Mouse (Mus musculus): ENCODE measurements at regions not wholly inside any gene's neighbourhood (a gene's known extent, or its start where the extent isn't known, plus 50 kb on each side); places are given as distances from the start of the nearest gene placed in this dataset.
A peak's percentile ranks its signal among the peaks of the same experiment; 100 is the strongest.

DNA sequence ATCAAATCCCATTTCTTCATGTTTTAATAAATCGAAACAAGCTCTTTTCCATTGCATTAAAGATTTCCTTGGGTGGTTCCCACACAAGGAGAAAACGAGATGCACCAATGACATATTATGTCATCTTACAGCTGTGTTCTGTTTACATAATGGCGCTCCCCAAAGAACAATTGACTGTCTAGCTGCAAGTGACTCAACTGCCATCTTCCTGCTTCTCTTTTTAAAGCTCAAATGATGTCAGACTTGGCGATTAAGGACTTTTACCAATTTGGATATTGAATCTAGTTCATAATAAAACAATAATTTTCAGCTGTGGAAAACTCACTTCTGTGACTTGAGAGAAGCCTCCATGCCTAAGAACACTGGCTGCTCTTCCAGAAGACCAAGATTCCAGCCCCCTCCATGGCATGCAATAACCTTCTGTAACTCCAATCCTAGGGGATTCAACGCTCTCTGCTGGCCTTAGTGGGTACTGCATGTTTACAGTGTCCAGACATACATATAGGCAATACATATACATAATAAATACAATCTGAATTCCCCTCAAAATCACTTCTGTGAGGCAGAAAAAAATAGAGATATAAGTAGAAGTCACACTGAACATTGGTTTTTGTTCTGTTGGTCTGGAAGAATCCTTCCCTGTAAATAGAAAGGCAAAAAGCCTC is 318.7 kb downstream of the Rnd3 start:
- DNase-seq: no peak

DNA sequence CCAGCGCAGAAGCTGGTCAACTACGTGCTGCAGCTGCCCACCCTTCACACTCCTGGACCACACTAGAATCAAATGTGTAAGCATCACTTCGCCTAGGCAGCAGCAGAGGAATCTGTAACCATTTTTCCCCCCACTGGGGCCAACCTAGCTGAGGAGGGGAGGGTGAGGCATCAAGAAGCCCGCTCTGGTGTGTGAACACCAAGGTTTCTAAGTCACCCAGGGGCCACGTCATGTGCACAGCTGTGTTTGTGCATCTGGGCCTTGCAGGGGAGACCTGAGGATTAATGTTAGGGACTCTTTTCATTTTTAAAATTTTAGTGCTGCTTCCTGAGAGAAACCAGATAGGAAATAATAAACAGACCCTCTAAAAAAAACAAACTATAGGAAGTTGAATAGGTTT is 321.8 kb downstream of the Rnd3 start:
- no peak for DNase-seq

DNA sequence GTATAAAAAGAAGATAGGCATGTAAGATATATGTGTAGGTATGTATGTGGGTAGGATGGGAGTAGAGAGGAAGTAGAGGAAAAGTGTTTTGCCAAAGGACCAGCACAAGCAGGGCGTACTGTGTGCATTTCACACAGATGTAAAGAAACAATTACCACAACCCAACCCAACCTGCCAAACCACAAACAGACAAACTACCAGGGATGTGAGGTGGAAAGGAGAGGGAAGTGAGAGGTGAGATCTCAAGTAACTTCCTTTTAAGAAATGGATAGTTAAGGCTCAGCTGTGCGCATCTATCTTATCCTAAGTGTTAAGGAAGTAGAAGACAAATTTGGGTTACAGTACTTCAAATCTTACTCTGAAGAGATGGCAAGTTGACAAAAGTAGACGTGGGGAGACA is 322.4 kb downstream of the Rnd3 start:
- no peak for DNase-seq

DNA sequence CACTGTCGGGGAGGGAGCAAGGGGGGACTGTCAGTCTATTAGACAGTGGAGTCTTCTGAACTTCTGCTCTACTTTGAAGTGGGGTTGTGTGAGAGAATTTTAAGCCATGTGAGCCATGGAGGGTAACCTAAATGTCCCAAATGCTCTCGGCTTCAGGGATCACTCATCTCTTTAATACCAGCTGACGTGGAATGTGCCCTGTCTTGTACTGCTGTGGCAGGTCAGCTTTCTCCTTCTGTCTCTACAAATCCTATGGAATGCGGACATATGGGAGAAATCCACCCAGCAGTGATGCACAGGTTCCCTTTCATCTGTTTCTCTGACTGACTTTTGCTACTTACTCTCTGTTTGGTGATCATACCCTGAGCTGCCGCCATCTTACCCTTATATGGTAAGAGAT is 323.3 kb downstream of the Rnd3 start:
- no peak for DNase-seq

DNA sequence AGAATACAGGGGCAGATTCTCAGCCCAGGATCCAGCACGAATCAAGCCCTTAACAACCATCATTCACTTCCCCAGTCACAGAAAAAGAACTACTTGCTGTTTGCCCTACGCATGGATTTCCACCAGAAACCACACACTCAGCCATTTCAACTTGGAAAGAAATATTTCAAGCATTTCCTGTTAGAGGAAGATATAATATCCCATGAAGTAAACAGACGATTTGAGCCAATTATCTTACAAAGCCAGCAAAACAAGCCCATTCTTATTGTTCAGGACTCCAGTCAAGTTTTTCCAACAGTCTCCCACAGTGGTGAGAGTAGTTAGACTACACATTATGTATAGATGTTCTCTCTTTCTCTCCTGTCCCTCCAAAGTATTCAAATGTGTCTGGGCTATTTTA is 324.1 kb downstream of the Rnd3 start:
- peak in 1 of 2 experiments; percentile 13 for DNase-seq

DNA sequence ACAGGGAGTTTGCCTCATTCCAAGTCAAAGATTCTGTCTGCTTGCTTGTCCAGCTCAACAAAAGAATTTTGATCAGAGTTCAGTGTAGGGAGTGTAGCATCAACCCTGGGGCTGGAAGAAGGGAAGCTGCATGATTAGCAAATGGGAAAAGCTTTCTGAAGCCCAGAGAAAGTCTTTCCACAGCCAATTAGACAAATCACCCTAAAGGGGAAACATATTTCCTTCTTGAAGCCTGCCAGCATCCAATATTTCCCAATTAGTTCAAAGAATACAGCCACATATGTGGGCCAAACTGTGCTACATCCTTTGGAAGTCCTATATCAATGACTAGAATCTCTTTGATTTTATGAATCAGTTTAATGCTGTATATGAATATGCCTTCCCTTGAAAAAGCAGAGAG is 326.2 kb downstream of the Rnd3 start:
- DNase-seq: no peak

DNA sequence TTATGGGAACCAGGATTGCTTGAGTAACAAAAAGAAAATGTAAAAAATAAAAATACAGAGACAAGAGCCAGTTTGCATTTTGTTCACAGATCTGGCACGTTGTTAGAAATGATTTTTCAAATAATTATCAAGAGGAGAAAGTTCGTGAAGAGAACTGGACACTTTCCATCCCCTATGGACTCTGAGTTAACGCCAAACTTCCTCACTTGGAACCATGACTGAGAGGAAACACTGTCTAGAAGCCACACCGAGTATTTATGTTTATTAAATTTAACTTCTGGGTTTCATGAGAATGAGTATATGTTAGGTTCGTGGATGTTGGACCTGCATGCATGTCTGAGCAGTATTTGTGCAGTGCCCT is 329.6 kb downstream of the Rnd3 start:
- DNase-seq: no peak

DNA sequence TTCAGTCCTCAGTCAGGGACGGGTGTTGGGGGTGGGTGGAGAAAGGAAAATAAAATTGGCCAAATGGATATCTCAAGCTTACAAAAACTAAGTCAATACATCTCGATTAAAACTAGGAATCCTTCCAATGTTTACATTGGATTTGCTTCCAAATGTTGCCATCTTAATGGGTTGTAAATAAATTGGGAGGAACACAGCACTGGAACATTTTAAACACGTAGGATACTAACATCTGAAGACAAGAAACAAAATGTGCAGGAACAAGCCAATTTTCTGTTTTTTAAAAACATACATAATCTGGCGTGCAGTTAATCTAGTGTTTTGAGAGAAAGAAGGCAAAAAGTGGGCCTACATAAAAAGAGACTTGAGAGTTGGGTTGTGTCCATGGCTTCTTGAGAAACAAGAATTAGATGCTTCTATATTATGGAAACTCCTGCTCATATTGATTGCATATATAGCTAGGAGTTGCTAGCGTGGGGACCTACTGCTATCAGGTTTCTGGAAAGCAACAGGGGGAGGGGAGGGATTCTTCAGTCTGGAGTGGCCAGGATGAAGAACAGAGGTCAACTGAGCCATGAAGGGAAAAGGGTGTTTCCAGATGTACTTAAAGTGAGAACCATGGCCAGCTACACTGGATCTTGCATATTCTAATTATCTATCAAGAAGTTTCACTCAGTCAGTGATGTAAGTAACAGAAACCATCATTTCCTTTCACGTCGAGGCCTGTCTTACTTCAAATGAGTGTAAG is 330.2 kb downstream of the Rnd3 start:
- DNase-seq: no peak

DNA sequence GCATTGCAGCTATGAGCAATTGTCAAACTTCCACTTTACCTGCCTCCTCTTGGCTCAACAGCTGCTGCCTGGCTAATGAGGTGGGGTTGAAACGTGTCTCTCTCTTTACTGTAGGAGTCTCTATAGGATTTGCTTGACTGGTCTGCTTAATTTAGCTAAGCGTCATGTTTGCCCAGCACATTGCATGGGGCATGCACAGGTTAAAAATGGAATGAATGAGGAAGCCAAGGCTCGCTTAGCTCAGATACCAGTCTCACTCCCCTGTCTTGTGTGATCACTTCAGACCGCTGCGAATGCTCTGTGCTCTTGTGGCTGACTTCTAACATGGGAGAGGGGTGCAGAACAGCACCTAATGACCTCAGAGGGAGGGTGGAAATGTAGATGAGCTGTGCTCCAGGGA is 332.5 kb downstream of the Rnd3 start:
- DNase-seq: peak in 1 of 2 experiments; percentile 14

DNA sequence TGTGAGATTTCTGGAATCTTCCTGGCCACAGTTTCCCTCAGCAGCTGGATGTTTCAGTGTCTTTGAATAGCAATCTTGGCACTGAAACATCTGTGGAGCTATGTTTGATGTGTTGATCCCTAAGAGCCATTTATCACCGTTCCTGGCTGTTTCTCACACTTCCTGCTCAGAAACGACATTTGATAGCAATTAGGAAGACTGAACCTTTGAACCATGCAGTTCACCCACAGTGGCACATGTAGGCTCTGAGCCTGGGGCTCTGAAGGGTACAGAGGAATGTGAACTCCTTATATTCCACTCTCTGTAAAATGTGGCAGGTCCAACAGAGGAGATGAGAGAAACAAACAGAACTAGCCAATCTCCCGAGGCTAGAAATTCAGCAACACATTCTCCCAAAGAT is 333.4 kb downstream of the Rnd3 start:
- no peak for DNase-seq

DNA sequence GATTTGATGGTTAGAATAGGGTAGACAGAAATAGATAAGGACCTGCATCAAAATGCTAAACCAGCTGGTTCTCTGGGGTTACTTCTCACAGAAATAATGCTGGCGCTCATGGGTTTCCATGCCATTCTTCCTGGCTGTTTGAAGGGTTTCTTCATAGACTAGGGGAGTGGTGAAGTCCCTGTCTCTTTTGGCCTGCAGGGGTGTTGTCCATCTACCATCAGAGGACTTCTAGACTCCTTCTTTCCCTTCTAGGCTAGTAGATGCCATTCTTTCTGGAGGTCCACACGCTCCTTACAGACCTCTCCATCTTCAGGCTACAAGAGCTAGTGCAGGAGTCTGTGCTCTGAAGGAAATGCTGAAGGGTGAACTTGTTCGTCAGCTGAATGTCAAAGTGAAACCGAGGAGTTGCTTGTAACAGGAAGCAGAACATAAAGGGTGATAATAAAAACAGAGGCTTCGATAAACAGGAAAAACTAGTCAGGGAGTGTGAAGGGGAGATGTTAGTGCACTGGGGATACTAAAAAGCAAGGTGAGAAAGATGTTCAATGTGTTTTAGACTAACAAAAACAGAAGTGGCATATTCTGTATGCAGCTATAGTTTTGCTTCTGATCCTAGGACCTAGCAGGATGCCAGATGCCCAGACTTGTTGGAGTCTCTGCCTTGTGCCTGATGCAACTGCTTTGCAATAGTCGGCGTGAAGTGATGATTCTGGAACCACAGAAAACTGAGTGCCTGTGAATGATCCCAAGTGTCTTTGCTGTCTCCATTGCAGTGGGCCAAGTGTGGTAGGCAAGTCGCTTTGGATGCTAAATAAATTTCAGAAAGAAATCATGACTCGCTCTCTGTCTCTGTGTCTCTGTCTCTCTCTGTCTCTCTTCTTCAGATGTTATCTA is 335.1 kb downstream of the Rnd3 start:
- no peak for DNase-seq

DNA sequence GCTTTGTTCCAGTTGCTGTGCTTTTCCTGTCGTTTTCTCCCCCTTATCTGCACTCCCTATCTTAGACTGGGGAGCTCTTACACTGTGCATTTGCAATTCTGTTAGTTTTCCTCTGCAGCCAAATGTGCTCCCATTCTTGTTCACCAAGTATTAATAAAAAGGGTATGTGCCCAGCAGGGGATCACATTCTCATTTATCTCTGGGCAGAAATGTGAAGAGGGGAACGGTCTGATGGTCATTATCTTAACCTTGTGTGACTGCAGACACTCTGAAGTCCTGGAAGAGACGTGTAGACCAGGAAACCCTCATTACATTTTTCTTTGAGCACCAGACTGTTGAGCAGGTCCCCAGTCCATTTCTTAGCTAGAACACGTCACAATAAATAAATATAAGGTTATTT is 336.6 kb downstream of the Rnd3 start:
- DNase-seq: no peak

DNA sequence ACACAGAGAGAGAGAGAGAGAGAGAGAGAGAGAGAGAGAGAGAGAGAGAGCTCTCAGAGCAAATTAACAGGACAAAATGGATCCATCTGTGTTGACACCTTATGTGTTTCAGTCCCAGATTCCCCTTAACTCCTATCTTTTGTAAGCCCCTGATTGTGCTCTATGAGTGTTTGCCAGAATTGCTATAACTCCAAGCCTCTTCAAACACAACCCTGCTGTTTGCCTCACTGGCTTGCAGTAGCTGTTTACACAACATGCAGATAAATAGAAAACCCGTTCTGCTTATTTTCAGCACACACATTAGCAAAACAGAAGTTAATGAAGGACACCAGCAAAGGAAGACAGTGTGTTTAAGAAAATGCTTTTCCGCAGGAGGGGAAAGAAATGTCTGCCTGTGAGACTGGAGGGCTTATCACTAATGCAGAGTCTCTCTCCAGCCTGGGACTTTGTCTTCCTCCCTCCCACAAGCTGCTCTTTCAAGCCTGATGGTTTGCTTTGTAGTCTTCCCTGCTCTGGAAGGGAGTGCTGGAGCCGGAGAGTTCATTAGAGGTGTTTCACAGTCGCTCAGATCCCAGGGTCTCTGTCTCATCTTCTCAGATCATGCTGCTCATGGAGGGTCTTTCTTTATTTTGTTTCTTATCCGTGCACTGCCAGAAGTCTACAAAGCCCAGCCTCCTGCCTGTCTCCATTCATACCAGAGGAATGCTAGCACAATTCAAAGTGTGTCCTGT is 338.4 kb downstream of the Rnd3 start:
- DNase-seq: no peak

DNA sequence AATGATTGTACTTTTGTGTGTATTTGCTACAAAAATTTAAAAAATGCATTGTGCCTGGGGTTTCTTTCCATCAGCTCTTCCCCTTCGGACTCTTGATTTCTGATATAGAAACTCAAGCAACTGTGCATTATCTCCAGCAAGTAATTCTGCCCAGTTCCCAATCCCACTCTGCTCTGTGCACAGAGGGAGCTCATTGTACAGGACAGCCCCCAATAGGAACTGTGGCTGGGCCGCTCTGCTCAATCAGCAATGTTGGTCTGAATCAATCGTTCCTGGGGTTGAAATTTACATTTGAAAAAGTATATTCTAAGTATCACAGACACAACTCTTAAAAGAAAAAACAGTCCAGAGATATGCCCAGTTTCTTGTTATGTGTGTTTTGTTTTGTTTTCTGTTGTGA is 339.1 kb downstream of the Rnd3 start:
- DNase-seq: no peak

DNA sequence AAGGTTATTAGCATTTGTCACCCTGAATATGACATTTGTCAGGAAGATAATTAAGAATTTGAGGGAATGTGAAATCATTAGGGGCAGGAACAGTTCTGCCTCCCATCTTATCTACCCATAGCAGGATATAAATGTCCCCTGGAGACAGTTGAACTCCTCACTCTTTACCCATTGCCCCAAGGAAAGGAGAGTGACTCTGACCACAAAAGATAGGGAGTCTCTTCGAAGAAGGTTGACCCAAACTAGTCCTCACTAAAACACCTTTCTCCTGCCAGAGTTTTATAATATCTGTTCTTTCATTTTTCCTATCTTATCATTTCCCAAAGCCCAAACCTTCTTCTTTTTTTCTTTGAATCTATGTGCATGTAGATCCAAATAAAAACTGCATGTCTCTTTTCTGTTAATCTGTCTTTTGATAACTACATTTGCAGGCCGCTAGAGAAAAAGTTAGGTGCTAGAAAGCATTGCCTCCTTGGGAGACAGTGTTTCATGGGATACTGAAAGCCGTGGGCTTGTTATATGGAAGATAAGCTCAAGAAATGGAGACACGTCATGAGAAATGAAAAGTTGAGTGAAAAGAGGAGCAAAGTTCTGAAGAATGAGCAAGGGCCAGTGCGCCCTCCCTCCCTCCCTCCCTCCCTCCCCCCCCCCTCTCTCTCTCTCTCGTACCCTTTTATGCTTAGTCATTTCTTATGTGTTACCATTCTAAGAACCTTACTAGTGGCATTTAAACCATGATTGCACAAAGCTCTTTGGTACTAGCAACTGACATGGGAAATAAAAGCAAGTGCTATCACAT is 341.6 kb downstream of the Rnd3 start:
- no peak for DNase-seq

DNA sequence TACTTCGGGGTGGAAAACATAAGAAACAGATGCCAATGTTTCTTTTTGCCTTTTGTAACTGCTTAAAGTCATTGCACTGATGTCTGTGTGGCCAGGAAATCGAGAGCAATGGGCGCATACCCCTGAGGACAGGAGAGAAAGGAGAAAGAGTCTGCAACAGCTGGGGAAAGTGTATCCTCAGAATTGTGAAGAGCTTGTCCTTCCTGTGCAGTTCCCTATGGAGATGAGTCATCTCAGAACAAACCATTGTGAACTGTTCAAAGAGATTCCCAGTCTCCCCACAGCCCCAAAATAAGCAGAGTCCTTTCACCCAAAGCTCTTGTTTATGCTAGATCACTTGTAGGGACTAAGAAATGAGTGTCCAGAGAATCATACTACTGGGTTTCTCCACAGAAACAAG is 343.3 kb downstream of the Rnd3 start:
- DNase-seq: no peak

DNA sequence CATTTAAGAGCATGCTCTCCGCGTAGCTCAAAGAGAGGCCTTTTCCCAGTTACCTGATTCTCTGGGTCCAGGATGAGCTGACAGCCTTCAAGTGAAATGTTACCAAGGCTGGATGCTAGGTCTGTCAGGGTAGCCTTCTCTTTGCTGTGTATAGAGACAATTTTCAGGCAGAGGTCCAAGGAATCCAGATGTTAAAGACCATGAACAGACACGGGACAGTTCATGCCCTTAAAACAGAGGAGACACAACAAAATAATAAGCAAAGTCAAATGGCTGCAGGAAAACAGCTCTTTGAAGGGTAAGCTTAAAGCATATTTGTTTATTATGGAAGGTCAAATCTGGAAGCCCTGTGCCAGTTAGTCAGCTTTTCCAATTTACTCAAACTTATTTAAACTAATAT is 352.8 kb downstream of the Rnd3 start:
- no peak for DNase-seq

DNA sequence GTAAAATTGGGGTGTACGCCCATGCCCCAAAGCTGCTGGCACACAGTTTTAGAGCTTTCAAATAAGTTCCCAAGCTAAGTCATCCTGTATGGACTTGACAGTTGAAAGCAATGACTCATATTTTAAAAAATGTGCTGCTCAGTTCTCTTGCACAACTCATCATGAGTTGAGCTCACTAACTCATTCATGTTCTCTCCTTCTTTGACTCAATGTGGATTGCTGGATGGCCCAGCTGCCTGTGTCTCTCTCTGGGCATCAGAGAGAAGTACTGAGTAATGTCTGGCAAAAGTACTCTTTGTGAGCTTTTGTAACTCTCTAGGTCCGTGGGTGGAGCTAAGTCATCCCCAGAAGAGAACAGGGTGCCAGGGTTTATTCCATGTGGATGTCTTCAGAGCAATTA is 355.3 kb downstream of the Rnd3 start:
- no peak for DNase-seq

DNA sequence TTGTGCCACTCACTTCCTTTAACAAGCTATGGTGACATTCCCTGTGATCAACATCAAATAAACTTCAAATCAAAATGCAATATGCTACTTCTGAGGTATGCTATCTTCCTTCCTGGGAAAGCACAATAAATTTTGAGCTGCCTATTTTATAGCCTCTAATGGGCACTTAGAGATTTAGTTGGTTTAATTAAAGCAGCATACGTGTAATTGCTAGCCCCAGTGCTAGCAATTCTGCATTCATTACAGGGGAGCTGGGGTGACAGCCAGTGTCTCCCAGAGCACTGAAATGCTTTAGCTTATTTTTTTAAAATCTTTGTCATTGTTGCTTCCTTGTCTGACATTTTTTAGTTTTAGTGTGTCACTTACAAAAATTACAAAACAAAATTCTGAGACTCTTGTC is 355.8 kb downstream of the Rnd3 start:
- DNase-seq: no peak

DNA sequence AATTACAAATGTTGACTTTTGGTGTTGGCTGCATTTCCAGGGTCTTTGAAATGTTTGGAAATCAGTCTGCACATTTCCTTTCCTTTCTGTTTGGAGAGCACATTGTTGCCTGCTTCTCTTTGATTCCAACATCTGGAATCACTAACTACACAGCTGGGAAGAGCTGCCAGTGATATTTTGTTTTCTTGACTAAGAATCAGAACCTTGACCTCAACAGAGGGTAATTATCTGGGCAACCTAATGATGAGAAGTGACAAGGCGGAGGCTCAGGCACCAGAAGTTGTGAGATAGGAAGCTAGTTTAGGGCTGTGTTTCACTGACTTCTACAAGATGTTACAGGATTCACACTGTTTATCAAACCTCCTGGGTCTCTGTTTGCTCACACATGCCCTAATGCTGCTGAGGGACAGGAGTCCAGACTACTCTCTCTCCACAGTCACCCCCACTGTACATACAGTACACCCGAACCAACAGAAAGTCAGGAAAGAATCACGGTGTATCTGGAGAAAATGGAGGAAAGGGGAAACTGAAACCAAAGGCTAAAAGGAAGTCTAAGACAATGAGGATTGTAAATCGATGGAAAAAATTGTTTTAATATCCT is 359.8 kb downstream of the Rnd3 start:
- DNase-seq: peak in 1 of 2 experiments; percentile 12

DNA sequence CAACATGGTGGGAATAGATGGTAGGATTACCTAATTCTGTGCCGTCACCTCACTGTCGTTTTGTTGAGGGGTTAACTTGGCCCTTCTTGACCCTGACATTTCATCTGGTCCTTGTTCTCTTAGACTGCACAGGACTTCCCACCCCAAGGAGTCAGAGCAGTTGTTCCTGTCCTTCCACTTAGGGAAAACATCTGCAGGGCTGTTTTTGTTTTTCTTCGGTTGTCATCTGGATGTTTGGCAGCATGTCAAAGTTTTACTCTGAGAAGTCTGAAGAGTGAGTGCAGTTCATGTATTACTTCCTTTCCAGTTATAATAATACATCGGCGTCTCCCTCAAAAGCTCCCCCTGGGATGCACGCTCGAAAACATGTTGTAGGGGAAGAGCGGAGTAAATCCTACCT is 376.8 kb downstream of the Rnd3 start:
- DNase-seq: peak; percentile 4

DNA sequence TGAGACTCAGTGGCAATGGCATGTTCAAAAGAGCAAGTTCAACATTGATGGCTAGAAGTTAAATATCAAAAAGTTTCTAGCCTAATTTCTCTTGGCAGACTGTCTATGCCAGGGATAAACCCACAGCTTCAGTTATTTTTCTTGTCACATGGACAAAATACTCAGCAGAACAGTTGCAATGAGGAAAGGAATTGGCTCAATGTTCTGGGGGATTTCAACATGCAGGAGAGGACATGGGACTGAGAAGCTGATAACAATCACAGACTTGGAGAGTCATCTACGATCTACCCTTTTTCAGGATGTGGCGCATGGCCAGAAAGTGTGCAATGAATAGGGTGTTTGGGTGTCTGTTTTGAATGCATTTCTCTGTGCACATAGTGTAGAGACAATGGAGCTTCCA is 389.9 kb downstream of the Rnd3 start:
- no peak for DNase-seq

All from kidney, postnatal 4 days (tissue).